Mouse (Mus musculus) brain, embryonic 14.5 days (tissue): ENCODE measurements around the gene Usp46.

Experiments
- CTCF ChIP-seq: fragments of 200-500 bp; IDR thresholded peaks from 2 replicates; pipeline ENCODE4 v1.5.1; 2012; ENCODE audit warnings: inconsistent platforms, mild to moderate bottlenecking, moderate library complexity, borderline replicate concordance; ENCODE audit not compliant: insufficient read depth, insufficient read length; ENCODE audit errors: extremely low read depth
- POLR2A ChIP-seq: fragments of 200-500 bp; IDR thresholded peaks from 2 replicates; pipeline ENCODE4 v1.6.1; 2012; ENCODE audit warnings: mild to moderate bottlenecking, inconsistent platforms, borderline replicate concordance; ENCODE audit not compliant: poor library complexity, insufficient read depth, insufficient read length, severe bottlenecking; ENCODE audit errors: extremely low read depth

DNA sequence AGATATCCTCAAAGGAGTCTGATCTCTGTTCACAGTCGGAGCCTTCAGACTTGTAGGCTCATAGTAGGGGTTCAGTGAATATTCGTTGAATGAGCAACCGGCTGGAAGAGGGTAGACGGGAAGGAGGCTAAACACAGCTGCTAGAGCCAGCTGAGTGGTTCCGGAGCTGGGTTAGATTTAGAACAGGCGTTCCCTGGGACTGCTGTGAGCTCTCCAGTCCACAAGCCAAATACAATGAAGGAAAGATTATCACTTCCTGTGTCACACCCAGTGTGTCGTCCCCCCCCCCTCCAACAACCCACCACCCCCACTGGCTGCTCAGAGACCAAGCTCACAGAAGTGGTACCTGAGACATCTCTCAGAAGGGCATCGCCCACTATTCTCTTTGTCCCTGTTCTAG lies 9.7 kb upstream of the Usp46 start:
- TF ChIP-seq CTCF (no peak), POLR2A (no peak)
